Mouse (Mus musculus) testis, adult 2 months (tissue): ENCODE measurements around the gene Mmp2.

Experiments
- CTCF ChIP-seq: fragments of 200-500 bp; IDR thresholded peaks from 2 replicates; pipeline ENCODE4 v1.5.1; 2012; ENCODE audit warnings: low read depth, mild to moderate bottlenecking, inconsistent platforms, low read length, moderate library complexity; ENCODE audit not compliant: control insufficient read depth, insufficient read depth, insufficient replicate concordance
- POLR2A ChIP-seq: fragments of 200-500 bp; IDR thresholded peaks from 2 replicates; pipeline ENCODE4 v1.6.1; 2012; ENCODE audit warnings: low read depth, mild to moderate bottlenecking, inconsistent platforms, low read length, moderate library complexity; ENCODE audit not compliant: control insufficient read depth

DNA sequence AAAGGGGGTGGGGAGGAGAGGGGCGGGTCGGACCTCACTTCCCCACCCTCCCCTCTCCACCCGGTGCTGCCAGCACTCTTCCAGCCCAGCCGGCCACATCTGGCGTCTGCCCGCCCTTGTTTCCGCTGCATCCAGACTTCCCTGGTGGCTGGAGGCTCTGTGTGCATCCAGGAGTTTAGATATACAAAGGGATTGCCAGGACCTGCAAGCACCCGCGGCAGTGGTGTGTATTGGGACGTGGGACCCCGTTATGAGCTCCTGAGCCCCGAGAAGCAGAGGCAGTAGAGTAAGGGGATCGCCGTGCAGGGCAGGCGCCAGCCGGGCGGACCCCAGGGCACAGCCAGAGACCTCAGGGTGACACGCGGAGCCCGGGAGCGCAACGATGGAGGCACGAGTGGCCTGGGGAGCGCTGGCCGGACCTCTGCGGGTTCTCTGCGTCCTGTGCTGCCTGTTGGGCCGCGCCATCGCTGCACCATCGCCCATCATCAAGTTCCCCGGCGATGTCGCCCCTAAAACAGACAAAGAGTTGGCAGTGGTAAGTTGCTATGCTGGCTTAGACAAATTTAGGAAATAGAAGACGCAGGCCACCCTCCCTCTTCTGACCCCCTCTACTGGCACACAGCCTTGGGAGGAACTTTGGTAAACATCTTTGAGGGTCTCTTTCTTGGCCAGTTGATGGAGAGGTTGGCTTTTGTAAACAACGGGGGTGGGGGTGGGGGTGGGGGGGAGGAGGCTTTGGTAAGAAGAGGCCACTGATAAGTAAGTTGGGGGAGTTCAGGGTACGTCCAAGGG is at the start of gene Mmp2:
- TF ChIP-seq POLR2A = no peak
- no peak for TF ChIP-seq CTCF
